In genomic region chr7:79505376-79505775, GRCm38 (mm10) we compare ENCODE assay signal across 8 mouse cellular contexts. TPM values are rescaled to one million over a fixed set of nuclear protein-coding genes. Genes with fewer than 3 reads are reported as not detected.
DNase-seq lines count a peak whose midpoint lies in the region; ATAC-seq and TF ChIP-seq lines count a peak whose summit lies in the region.

No protein-coding gene starts in this region.

- H3K9me3 ChIP-seq in embryonic facial prominence, embryonic 10.5 days: no peaks in the 10 kb centered on the region
- H3K9me3 ChIP-seq in hindbrain, embryonic 11.5 days (ENCODE audit: control insufficient read depth, low read length): no peaks in the 10 kb centered on the region
- H3K9me3 ChIP-seq in midbrain, embryonic 12.5 days: no peaks in the 10 kb centered on the region

- TF ChIP-seq CTCF in layer of hippocampus, adult 2 months (conservative IDR thresholded peaks at IDR 0.05): no peak

- 2% methylated on average over 22 of the region's 22 CpGs for WGBS in embryonic facial prominence, embryonic 10.5 days
- under 1% methylated on average over 22 of the region's 22 CpGs for WGBS in hindbrain, embryonic 11.5 days
- 0% methylated on average over 22 of the region's 22 CpGs for WGBS in midbrain, embryonic 12.5 days

- peaks cover 38% of the 10 kb centered on the region for H3K4me1 ChIP-seq in embryonic facial prominence, embryonic 10.5 days
- H3K4me1 ChIP-seq in hindbrain, embryonic 11.5 days (replicated peaks; ENCODE audit: control insufficient read depth, insufficient read depth, low read length): peaks cover 10% of the 10 kb centered on the region
- H3K4me1 ChIP-seq in midbrain, embryonic 12.5 days: peaks cover 64% of the 10 kb centered on the region

- intact Hi-C loops in left cerebral cortex, postnatal 14 days (cut with DNase I): no loop called here

- H3K9ac ChIP-seq in hindbrain, embryonic 11.5 days (ENCODE audit: low read depth, low read length): peak overlapping the region; percentile 99
- H3K9ac ChIP-seq in midbrain, embryonic 12.5 days (replicated peaks): peak overlapping the region; percentile 92

- DNase-seq in layer of hippocampus, adult 2 months (ENCODE audit: low spot score in 2 of 2): no peak
- no peak for DNase-seq in layer of hippocampus, postnatal 25 days (ENCODE audit: extremely low spot score in 1 of 2, low spot score in 1 of 2)
- DNase-seq in embryonic facial prominence, embryonic 10.5 days (ENCODE audit: low spot score): peak; percentile 36
- DNase-seq in hindbrain, embryonic 11.5 days (ENCODE audit: low spot score): peak; percentile 70
- no peak for DNase-seq in spleen, postnatal 4 days (ENCODE audit: low spot score in 2 of 2)
- DNase-seq in left cerebral cortex, postnatal 14 days (ENCODE audit: low spot score in 2 of 2): no peak

- H3K27ac ChIP-seq in layer of hippocampus, adult 2 months: peak overlapping the region; percentile 97
- H3K27ac ChIP-seq in embryonic facial prominence, embryonic 10.5 days (replicated peaks): peak overlapping the region; percentile 86
- peak overlapping the region; percentile 93 for H3K27ac ChIP-seq in hindbrain, embryonic 11.5 days (ENCODE audit: low read depth, low read length)
- peak overlapping the region; percentile 97 for H3K27ac ChIP-seq in midbrain, embryonic 12.5 days (replicated peaks)

- H3K27me3 ChIP-seq in embryonic facial prominence, embryonic 10.5 days (replicated peaks; ENCODE audit: low read depth, poor library complexity, severe bottlenecking): peaks cover 100% of the 10 kb centered on the region
- peaks cover 51% of the 10 kb centered on the region for H3K27me3 ChIP-seq in hindbrain, embryonic 11.5 days (ENCODE audit: control insufficient read depth, insufficient read depth, low read length)
- peaks cover 97% of the 10 kb centered on the region for H3K27me3 ChIP-seq in midbrain, embryonic 12.5 days

- peak overlapping the region; percentile 96 for H3K4me2 ChIP-seq in hindbrain, embryonic 11.5 days (replicated peaks; ENCODE audit: low read depth, low read length)
- peak overlapping the region; percentile 77 for H3K4me2 ChIP-seq in midbrain, embryonic 12.5 days (replicated peaks)

- 0 out of 2 replicates have a peak, but pooled peaks have one; percentile 6 for ATAC-seq in hindbrain, embryonic 11.5 days (ENCODE audit: low FRiP score)
- no peak for ATAC-seq in midbrain, embryonic 12.5 days (ENCODE audit: low FRiP score, low read depth)
- ATAC-seq in frontal cortex, adult (ENCODE audit: low TSS enrichment): no peak

- H3K4me3 ChIP-seq in layer of hippocampus, adult 2 months: peak overlapping the region; percentile 85
- peak overlapping the region; percentile 57 for H3K4me3 ChIP-seq in embryonic facial prominence, embryonic 10.5 days
- H3K4me3 ChIP-seq in hindbrain, embryonic 11.5 days (ENCODE audit: low read depth, low read length): peak overlapping the region; percentile 90
- H3K4me3 ChIP-seq in midbrain, embryonic 12.5 days: peak overlapping the region; percentile 65

- peaks cover 7% of the 10 kb centered on the region; the same call in 1 of the 2 replicates for H3K36me3 ChIP-seq in embryonic facial prominence, embryonic 10.5 days (replicated peaks)
- H3K36me3 ChIP-seq in hindbrain, embryonic 11.5 days (ENCODE audit: control insufficient read depth, insufficient read depth, low read length): 0 out of 2 replicates have a peak, but pooled peaks cover 9% of the 10 kb centered on the region
- peaks cover 27% of the 10 kb centered on the region; the same call in 1 of the 2 replicates for H3K36me3 ChIP-seq in midbrain, embryonic 12.5 days

RNA-seq across cellular contexts. Expression of gene Polg, which starts 39.2 kb away (rescaled TPM):
- 100 to 1,000 TPM in 1 of 2 experiments, 10 to 100 TPM in 1; 76.5 to 101 TPM for total RNA-seq in layer of hippocampus, adult 2 months (2021)
- total RNA-seq in layer of hippocampus, postnatal 25 days (2021): 10 to 100 TPM; 74.2 to 91.0 TPM
- 33.4 and 37.8 TPM in 2 replicates for polyA plus RNA-seq in embryonic facial prominence, embryonic 10.5 days (2016; fragmentation: Nextera tagmentation; extraction: Ambion mirVana)
- 22.5 and 26.3 TPM in 2 replicates for polyA plus RNA-seq in hindbrain, embryonic 11.5 days (2014; fragmentation: Nextera tagmentation; extraction: Ambion mirVana)
- polyA plus RNA-seq in midbrain, embryonic 12.5 days (2016; fragmentation: Nextera tagmentation; extraction: Ambion mirVana): 41.2 and 44.5 TPM in 2 replicates
- total RNA-seq in left cerebral cortex, postnatal 14 days (2021): 10 to 100 TPM; 84.3 to 90.1 TPM

Comparison
In these comparisons a context has a peak if more than half of its experiments do, and no peak if none do; other contexts are left out.
1. DNase-seq: peak in embryonic facial prominence, embryonic 10.5 days (single experiment) and hindbrain, embryonic 11.5 days (single experiment); none in layer of hippocampus, adult 2 months (0 of 2), layer of hippocampus, postnatal 25 days (0 of 2), spleen, postnatal 4 days (0 of 2) and left cerebral cortex, postnatal 14 days (0 of 2).
2. Peak in every context shown above with its lines, with median percentiles within 50 percentile points of each other: H3K27ac ChIP-seq and H3K4me3 ChIP-seq.